Mouse (Mus musculus) urinary bladder, adult 2 months (tissue): ENCODE results near the gene Sap30. TPM values are rescaled to one million over a fixed set of nuclear protein-coding genes. Genes with fewer than 3 reads are reported as not detected.

Source experiments
- DNase-seq: peaks from one replicate; pipeline ENCODE4 v3.0.0; 2022; ENCODE audit warnings: low spot score
- polyA plus RNA-seq: library from polyadenylated mRNA; depleted of rRNA; stranded (reverse); fragments of >200 nt; gene quantifications from 2 replicates; pipeline ENCODE4 v1.2.3, GENCODE M21; 2012; rRNA removed

Sap30 gene
- polyA plus RNA-seq, 1 experiment, result 22.2 TPM

DNA sequence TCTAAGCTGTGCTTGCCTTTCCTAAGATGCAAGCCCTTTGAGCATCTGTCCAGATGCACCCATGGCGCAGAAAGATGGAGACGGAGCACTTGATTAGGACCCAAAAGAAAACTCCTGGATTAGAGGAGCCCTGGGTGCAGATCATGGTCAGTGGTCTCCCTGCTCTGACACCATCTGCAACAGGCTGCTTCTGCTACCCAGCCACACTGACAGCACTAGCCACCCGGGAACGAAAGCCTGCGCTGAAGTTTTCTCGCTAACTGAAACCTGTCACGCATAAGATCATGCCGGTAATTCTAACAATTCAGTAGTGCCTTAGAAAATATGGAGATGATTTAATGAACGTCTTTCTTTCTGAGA lies 51.2 kb downstream of the Sap30 start:
- no peak for DNase-seq

DNA sequence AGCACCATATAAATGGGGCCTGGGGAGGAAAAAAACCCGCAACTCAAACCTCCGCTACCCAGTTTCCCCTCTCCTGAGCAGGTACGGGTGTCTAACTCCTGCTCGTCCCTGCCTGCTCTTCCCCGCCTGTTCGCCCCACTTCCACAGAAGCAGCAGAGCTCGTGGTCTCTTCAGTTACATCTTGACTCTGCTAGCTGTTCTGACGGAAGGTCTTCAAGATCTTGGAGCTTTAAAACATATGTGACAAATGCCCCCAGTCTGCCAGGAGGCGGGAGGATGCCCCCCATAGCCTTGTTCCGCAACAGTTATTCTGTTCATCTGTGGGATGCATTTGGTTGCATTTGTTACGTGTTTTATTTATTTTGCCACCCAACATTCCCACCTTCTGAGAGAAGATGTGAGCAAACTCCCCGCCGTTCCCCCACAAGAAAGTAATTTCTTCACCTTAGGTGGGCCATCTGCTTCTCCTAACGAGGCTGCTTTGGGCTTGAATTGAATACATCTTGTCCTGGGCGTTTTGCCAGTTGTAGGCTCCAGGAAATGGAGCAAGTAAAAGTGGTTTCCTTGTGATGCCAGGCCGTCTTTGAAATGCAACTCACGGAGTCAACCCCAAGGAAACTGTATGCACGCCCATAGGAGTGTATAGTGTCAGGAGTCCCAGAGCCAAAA lies 51.8 kb downstream of the Sap30 start:
- no peak for DNase-seq

DNA sequence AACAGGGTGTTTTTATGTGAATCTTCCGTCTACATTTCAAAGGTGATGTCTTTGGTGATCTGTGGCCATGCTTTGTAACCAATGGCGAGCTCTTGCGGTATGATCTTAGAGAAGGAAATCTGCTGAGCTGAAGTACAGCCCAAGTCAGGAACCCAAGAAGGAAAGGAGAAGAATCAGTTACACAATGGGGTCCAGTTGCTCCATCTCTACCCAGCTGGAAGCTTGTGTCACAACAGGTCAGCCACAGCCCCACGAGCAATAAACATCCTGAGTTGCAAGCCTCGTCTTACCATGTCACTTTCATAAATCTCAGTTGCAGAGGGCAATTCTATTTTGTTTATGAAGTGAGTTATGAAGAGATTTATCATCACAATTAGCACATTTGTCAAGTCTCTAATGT lies 54.9 kb downstream of the Sap30 start:
- DNase-seq, result no peak

Other genes with a start within 250 kb of the Sap30 start
- gene Hand2, start 166.9 kb downstream of the Sap30 start, polyA plus RNA-seq, result 32.1 and 34.9 TPM in 2 replicates
- 0.12 and 0.15 TPM in 2 replicates for gene Scrg1, start 31.9 kb downstream of the Sap30 start, polyA plus RNA-seq
- 15.4 and 20.4 TPM in 2 replicates for gene Hmgb2, start 24.0 kb upstream of the Sap30 start, polyA plus RNA-seq
- 13.2 and 13.4 TPM in 2 replicates for gene Galnt7, start 165.2 kb upstream of the Sap30 start, polyA plus RNA-seq